Mouse (Mus musculus): ENCODE measurements around the gene Cnot4. TPM values are rescaled to one million over a fixed set of nuclear protein-coding genes. Genes with fewer than 3 reads are reported as not detected.
A peak's percentile ranks its signal among the peaks of the same experiment; 100 is the strongest.

Gene Cnot4
- polyA plus RNA-seq, 1 experiment, result not detected

- no peak overlapping the region for H3K27ac ChIP-seq (ENCODE audit: insufficient read depth, low read depth, low read length)
- TF ChIP-seq CTCF (IDR thresholded peaks at IDR 0.05; ENCODE audit: insufficient read depth, low read depth, low read length) (no peak), POLR2A (IDR thresholded peaks at IDR 0.05; ENCODE audit: insufficient read depth, low read depth, low read length) (no peak)
- WGBS, result 89% methylated on average over 3 of the region's 3 CpGs
- no peak overlapping the region for H3K4me3 ChIP-seq (ENCODE audit: insufficient read depth, low read depth, low read length)
- H3K4me1 ChIP-seq (ENCODE audit: control insufficient read depth, insufficient read depth, low read length), result no peaks in the 10 kb centered on the region
These were observed 14.3 kb upstream of the Cnot4 start for GRCm38 (mm10) chr6:35147726-35148422.

GRCm38 (mm10) chr6:35145569-35145968 is 12.0 kb upstream of the Cnot4 start:
- no peak overlapping the region for H3K4me3 ChIP-seq (ENCODE audit: insufficient read depth, low read depth, low read length)
- H3K27ac ChIP-seq (ENCODE audit: insufficient read depth, low read depth, low read length), result no peak overlapping the region
- 88% methylated on average over 2 of the region's 2 CpGs for WGBS
- no peak for TF ChIP-seq CTCF (IDR thresholded peaks at IDR 0.05; ENCODE audit: insufficient read depth, low read depth, low read length)
- TF ChIP-seq POLR2A (IDR thresholded peaks at IDR 0.05; ENCODE audit: insufficient read depth, low read depth, low read length), result no peak
- no peaks in the 10 kb centered on the region for H3K4me1 ChIP-seq (ENCODE audit: control insufficient read depth, insufficient read depth, low read length)

- Histone ChIP-seq H3K4me3 (ENCODE audit: insufficient read depth, low read depth, low read length) (no peak overlapping the region), H3K27ac (ENCODE audit: insufficient read depth, low read depth, low read length) (no peak overlapping the region), H3K4me1 (ENCODE audit: control insufficient read depth, insufficient read depth, low read length) (no peaks in the 10 kb centered on the region)
- TF ChIP-seq POLR2A (IDR thresholded peaks at IDR 0.05; ENCODE audit: insufficient read depth, low read depth, low read length) (no peak), CTCF (IDR thresholded peaks at IDR 0.05; ENCODE audit: insufficient read depth, low read depth, low read length) (no peak)
- WGBS, result 97% methylated on average over 1 of the region's 1 CpGs
These were observed 6.8 kb upstream of the Cnot4 start for GRCm38 (mm10) chr6:35140351-35140750.

GRCm38 (mm10) chr6:35134844-35135243 is 1.3 kb upstream of the Cnot4 start:
- no peak overlapping the region for H3K4me3 ChIP-seq (ENCODE audit: insufficient read depth, low read depth, low read length)
- no peak overlapping the region for H3K27ac ChIP-seq (ENCODE audit: insufficient read depth, low read depth, low read length)
- no peak for TF ChIP-seq POLR2A (IDR thresholded peaks at IDR 0.05; ENCODE audit: insufficient read depth, low read depth, low read length)
- TF ChIP-seq CTCF (IDR thresholded peaks at IDR 0.05; ENCODE audit: insufficient read depth, low read depth, low read length), result no peak
- H3K4me1 ChIP-seq (ENCODE audit: control insufficient read depth, insufficient read depth, low read length), result peaks cover 3% of the 10 kb centered on the region; the same call in 1 of the 2 replicates
- WGBS, result 64% methylated on average over 2 of the region's 2 CpGs

- Histone ChIP-seq H3K27ac (ENCODE audit: insufficient read depth, low read depth, low read length) (peak overlapping the region; percentile 90), H3K4me3 (ENCODE audit: insufficient read depth, low read depth, low read length) (peak overlapping the region; percentile 61), H3K4me1 (ENCODE audit: control insufficient read depth, insufficient read depth, low read length) (peaks cover 3% of the 10 kb centered on the region; the same call in 1 of the 2 replicates)
- TF ChIP-seq CTCF (IDR thresholded peaks at IDR 0.05; ENCODE audit: insufficient read depth, low read depth, low read length), result no peak
- no peak for TF ChIP-seq POLR2A (IDR thresholded peaks at IDR 0.05; ENCODE audit: insufficient read depth, low read depth, low read length)
- 0% methylated on average over 18 of the region's 25 CpGs for WGBS
These were observed 312 bp downstream of the Cnot4 start for GRCm38 (mm10) chr6:35133246-35133578.

- under 1% methylated on average over 11 of the region's 11 CpGs for WGBS
- H3K4me3 ChIP-seq (ENCODE audit: insufficient read depth, low read depth, low read length), result peak overlapping the region; percentile 61
- H3K4me1 ChIP-seq (ENCODE audit: control insufficient read depth, insufficient read depth, low read length), result peaks cover 3% of the 10 kb centered on the region; the same call in 1 of the 2 replicates
- H3K27ac ChIP-seq (ENCODE audit: insufficient read depth, low read depth, low read length), result peak overlapping the region; percentile 64
- TF ChIP-seq POLR2A (IDR thresholded peaks at IDR 0.05; ENCODE audit: insufficient read depth, low read depth, low read length), result no peak
- no peak for TF ChIP-seq CTCF (IDR thresholded peaks at IDR 0.05; ENCODE audit: insufficient read depth, low read depth, low read length)
These were observed 718 bp downstream of the Cnot4 start for GRCm38 (mm10) chr6:35132806-35133205.

GRCm38 (mm10) chr6:35122488-35122887 is 11.0 kb downstream of the Cnot4 start:
- no peaks in the 10 kb centered on the region for H3K4me1 ChIP-seq (ENCODE audit: control insufficient read depth, insufficient read depth, low read length)
- no peak overlapping the region for H3K27ac ChIP-seq (ENCODE audit: insufficient read depth, low read depth, low read length)
- H3K4me3 ChIP-seq (ENCODE audit: insufficient read depth, low read depth, low read length), result no peak overlapping the region
- TF ChIP-seq POLR2A (IDR thresholded peaks at IDR 0.05; ENCODE audit: insufficient read depth, low read depth, low read length), result no peak
- no peak for TF ChIP-seq CTCF (IDR thresholded peaks at IDR 0.05; ENCODE audit: insufficient read depth, low read depth, low read length)
- 79% methylated on average over 2 of the region's 2 CpGs for WGBS

GRCm38 (mm10) chr6:35121925-35122324 is 11.6 kb downstream of the Cnot4 start:
- Histone ChIP-seq H3K4me3 (ENCODE audit: insufficient read depth, low read depth, low read length) (no peak overlapping the region), H3K4me1 (ENCODE audit: control insufficient read depth, insufficient read depth, low read length) (no peaks in the 10 kb centered on the region), H3K27ac (ENCODE audit: insufficient read depth, low read depth, low read length) (no peak overlapping the region)
- TF ChIP-seq POLR2A (IDR thresholded peaks at IDR 0.05; ENCODE audit: insufficient read depth, low read depth, low read length) (no peak), CTCF (IDR thresholded peaks at IDR 0.05; ENCODE audit: insufficient read depth, low read depth, low read length) (no peak)
- 85% methylated on average over 3 of the region's 3 CpGs for WGBS

- no peak for TF ChIP-seq CTCF (IDR thresholded peaks at IDR 0.05; ENCODE audit: insufficient read depth, low read depth, low read length)
- no peak for TF ChIP-seq POLR2A (IDR thresholded peaks at IDR 0.05; ENCODE audit: insufficient read depth, low read depth, low read length)
- no peaks in the 10 kb centered on the region for H3K4me1 ChIP-seq (ENCODE audit: control insufficient read depth, insufficient read depth, low read length)
- H3K27ac ChIP-seq (ENCODE audit: insufficient read depth, low read depth, low read length), result no peak overlapping the region
- WGBS, result 70% methylated on average over 1 of the region's 1 CpGs
- H3K4me3 ChIP-seq (ENCODE audit: insufficient read depth, low read depth, low read length), result no peak overlapping the region
These were observed 31.1 kb downstream of the Cnot4 start for GRCm38 (mm10) chr6:35102457-35102856.

Data from olfactory bulb, adult 2 months (tissue).